Mouse (Mus musculus): ENCODE data around the gene Ccdc169. TPM values are rescaled to one million over a fixed set of nuclear protein-coding genes. Genes with fewer than 3 reads are reported as not detected.
A peak's percentile ranks its signal among the peaks of the same experiment; 100 is the strongest.

Ccdc169 gene
- polyA plus RNA-seq, 1 experiment from 2014 or later, result not detected

GRCm38 (mm10) chr3:55105372-55106023 lies 31.6 kb upstream of the Ccdc169 start:
- TF ChIP-seq CTCF (IDR thresholded peaks at IDR 0.05), result no peak
- TF ChIP-seq EP300 (IDR thresholded peaks at IDR 0.05), result no peak
- 61% methylated on average over 14 of the region's 14 CpGs for WGBS
- no peak overlapping the region for H3K4me2 ChIP-seq (replicated peaks; ENCODE audit: low read depth, low read length)
- H3K27ac ChIP-seq (ENCODE audit: low read length), result no peak overlapping the region
- H3K27me3 ChIP-seq (replicated peaks; ENCODE audit: insufficient read depth, low read length), result no peaks in the 10 kb centered on the region
- H3K36me3 ChIP-seq (ENCODE audit: insufficient read depth, low read length), result no peaks in the 10 kb centered on the region
- H3K4me1 ChIP-seq (ENCODE audit: insufficient read depth, low read depth, low read length), result no peaks in the 10 kb centered on the region
- ATAC-seq (no peak), DNase-seq (ENCODE audit: low spot score) (no peak)
- H3K9ac ChIP-seq (replicated peaks; ENCODE audit: low read depth), result no peak overlapping the region
- no peak overlapping the region for H3K4me3 ChIP-seq (ENCODE audit: low read depth, low read length)
- no peaks in the 10 kb centered on the region for H3K9me3 ChIP-seq (ENCODE audit: low read length)

- Histone ChIP-seq H3K27ac (ENCODE audit: low read length) (no peak overlapping the region), H3K9ac (replicated peaks; ENCODE audit: low read depth) (no peak overlapping the region), H3K4me1 (ENCODE audit: insufficient read depth, low read depth, low read length) (no peaks in the 10 kb centered on the region), H3K9me3 (ENCODE audit: low read length) (no peaks in the 10 kb centered on the region), H3K27me3 (replicated peaks; ENCODE audit: insufficient read depth, low read length) (no peaks in the 10 kb centered on the region), H3K4me2 (replicated peaks; ENCODE audit: low read depth, low read length) (no peak overlapping the region), H3K36me3 (ENCODE audit: insufficient read depth, low read length) (no peaks in the 10 kb centered on the region), H3K4me3 (ENCODE audit: low read depth, low read length) (no peak overlapping the region)
- no peak for DNase-seq (ENCODE audit: low spot score)
- ATAC-seq, result no peak
- no peak for TF ChIP-seq EP300 (IDR thresholded peaks at IDR 0.05)
- TF ChIP-seq CTCF (IDR thresholded peaks at IDR 0.05), result no peak
- WGBS, result 88% methylated on average over 17 of the region's 17 CpGs
These were observed 31.1 kb upstream of the Ccdc169 start for GRCm38 (mm10) chr3:55106051-55106450.

- Histone ChIP-seq H3K4me3 (ENCODE audit: low read depth, low read length) (no peak overlapping the region), H3K36me3 (ENCODE audit: insufficient read depth, low read length) (no peaks in the 10 kb centered on the region), H3K4me2 (replicated peaks; ENCODE audit: low read depth, low read length) (no peak overlapping the region), H3K27me3 (replicated peaks; ENCODE audit: insufficient read depth, low read length) (no peaks in the 10 kb centered on the region), H3K9me3 (ENCODE audit: low read length) (no peaks in the 10 kb centered on the region), H3K9ac (replicated peaks; ENCODE audit: low read depth) (no peak overlapping the region), H3K4me1 (ENCODE audit: insufficient read depth, low read depth, low read length) (peaks cover 9% of the 10 kb centered on the region; the same call in 1 of the 2 replicates), H3K27ac (ENCODE audit: low read length) (no peak overlapping the region)
- TF ChIP-seq CTCF (IDR thresholded peaks at IDR 0.05), result no peak
- no peak for TF ChIP-seq EP300 (IDR thresholded peaks at IDR 0.05)
- 80% methylated on average over 4 of the region's 4 CpGs for WGBS
- DNase-seq (ENCODE audit: low spot score) (no peak), ATAC-seq (no peak)
These were observed 28.0 kb upstream of the Ccdc169 start for GRCm38 (mm10) chr3:55109097-55109496.

GRCm38 (mm10) chr3:55111935-55112709 lies 25.0 kb upstream of the Ccdc169 start, which contains the start of gene Spg20:
Gene Spg20, plus strand, starts transcription at chr3:55112108.
- H3K4me2 ChIP-seq (replicated peaks; ENCODE audit: low read depth, low read length), result peak within 1 kb of the TSS; percentile 72
- H3K27ac ChIP-seq (ENCODE audit: low read length), result peak within 1 kb of the TSS; percentile 90
- peak within 1 kb of the TSS; percentile 85 for H3K4me3 ChIP-seq (ENCODE audit: low read depth, low read length)
- ATAC-seq (peak; percentile 96), DNase-seq (ENCODE audit: low spot score) (peak; percentile 95)
- H3K9me3 ChIP-seq (ENCODE audit: low read length), result no peaks in the 10 kb centered on the region
- TF ChIP-seq CTCF (IDR thresholded peaks at IDR 0.05), result peak; percentile 97
- no peak for TF ChIP-seq EP300 (IDR thresholded peaks at IDR 0.05)
- under 1% methylated on average over 58 of the region's 58 CpGs for WGBS
- H3K9ac ChIP-seq (replicated peaks; ENCODE audit: low read depth), result peak within 1 kb of the TSS; percentile 93
- H3K4me1 ChIP-seq (ENCODE audit: insufficient read depth, low read depth, low read length), result peaks cover 9% of the 10 kb centered on the region; the same call in 1 of the 2 replicates
- no peaks in the 10 kb centered on the region for H3K36me3 ChIP-seq (ENCODE audit: insufficient read depth, low read length)
- H3K27me3 ChIP-seq (replicated peaks; ENCODE audit: insufficient read depth, low read length), result no peaks in the 10 kb centered on the region

- H3K4me2 ChIP-seq (replicated peaks; ENCODE audit: low read depth, low read length), result peak overlapping the region; percentile 72
- DNase-seq (ENCODE audit: low spot score), result peak; percentile 46
These were observed 24.3 kb upstream of the Ccdc169 start for GRCm38 (mm10) chr3:55112710-55113415.

More at GRCm38 (mm10) chr3:55112710-55113415, 24.3 kb upstream of the Ccdc169 start:
- no peak for TF ChIP-seq CTCF (IDR thresholded peaks at IDR 0.05)
- peak; percentile 34; the same call in 1 of the 2 replicates for TF ChIP-seq EP300 (IDR thresholded peaks at IDR 0.05)
- Histone ChIP-seq H3K36me3 (ENCODE audit: insufficient read depth, low read length) (no peaks in the 10 kb centered on the region), H3K9ac (replicated peaks; ENCODE audit: low read depth) (peak overlapping the region; percentile 93), H3K9me3 (ENCODE audit: low read length) (no peaks in the 10 kb centered on the region), H3K4me3 (ENCODE audit: low read depth, low read length) (peak overlapping the region; percentile 85), H3K4me1 (ENCODE audit: insufficient read depth, low read depth, low read length) (peaks cover 9% of the 10 kb centered on the region; the same call in 1 of the 2 replicates), H3K27me3 (replicated peaks; ENCODE audit: insufficient read depth, low read length) (no peaks in the 10 kb centered on the region), H3K27ac (ENCODE audit: low read length) (peak overlapping the region; percentile 90)
- WGBS, result 19% methylated on average over 16 of the region's 16 CpGs
- ATAC-seq, result no peak

All from lung, postnatal 0 days (tissue).